Mouse (Mus musculus) ES-E14 (cell line): Measurements from ENCODE around the gene Zc3h8.

Source experiments
- MAFK ChIP-seq: IDR thresholded peaks from 2 replicates; pipeline ENCODE4 v1.6.1; 2014; ENCODE audit warnings: mild to moderate bottlenecking, low read depth, low read length, inconsistent platforms; ENCODE audit not compliant: insufficient read depth
- ZC3H11A ChIP-seq: IDR thresholded peaks from 2 replicates; pipeline ENCODE4 v1.6.1; 2012; ENCODE audit warnings: low read depth, mild to moderate bottlenecking, inconsistent platforms, low read length, borderline replicate concordance
- ZNF384 ChIP-seq: IDR thresholded peaks from 2 replicates; pipeline ENCODE4 v1.6.1; 2012; ENCODE audit warnings: low read depth, low read length, inconsistent platforms

DNA sequence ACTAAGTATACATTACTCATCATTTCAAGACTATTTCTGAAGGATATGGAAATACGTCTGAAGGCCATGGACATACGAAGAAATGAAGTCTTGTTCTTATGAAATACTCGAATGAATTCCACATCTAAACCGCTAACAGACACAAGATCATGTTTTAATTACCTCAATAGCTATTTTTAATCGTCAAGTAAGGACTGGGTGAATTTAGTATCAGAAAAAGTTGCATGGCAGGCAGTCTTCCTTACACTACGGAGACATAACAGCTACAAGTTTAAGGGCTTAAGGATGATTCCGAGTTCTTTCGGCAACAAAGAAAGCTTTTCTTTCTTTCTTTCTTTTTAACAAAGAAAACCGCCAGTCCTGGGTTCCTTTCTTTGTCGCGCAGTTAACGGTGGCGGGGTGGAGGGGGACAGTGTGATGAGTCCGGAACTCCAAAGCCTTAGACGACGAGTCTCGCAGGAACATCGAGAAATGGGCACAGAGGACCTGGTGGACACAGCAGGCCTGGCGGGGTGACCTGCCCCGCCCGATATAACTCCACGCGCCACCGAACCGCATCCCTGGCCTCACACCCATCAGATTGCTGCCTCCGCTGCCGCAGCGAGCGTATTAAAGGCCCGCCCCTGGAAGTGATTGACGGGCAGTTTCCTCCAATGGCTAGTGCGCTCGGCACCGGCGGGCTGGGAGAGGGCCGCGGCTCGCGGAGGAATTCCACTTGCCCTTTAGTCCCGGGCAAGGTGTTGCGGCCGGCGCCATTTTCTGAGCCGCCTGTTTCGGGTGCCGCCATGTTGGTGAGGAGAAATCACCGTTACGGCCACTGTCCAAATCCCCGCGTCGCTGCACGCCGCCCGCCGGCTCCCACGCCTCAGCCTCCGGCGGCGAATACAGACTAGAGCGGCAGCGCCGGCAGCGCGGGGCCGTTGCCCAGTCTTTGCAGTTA is 23.0 kb upstream of the Zc3h8 start, which contains the start of gene Zc3h6:
- TF ChIP-seq MAFK: no peak
- no peak for TF ChIP-seq ZNF384
- TF ChIP-seq ZC3H11A: no peak; the same call in 1 of the 2 replicates
